Mouse (Mus musculus) kidney, adult 9 months (tissue): ENCODE measurements around the gene Lrrc4b.
A peak's percentile ranks its signal among the peaks of the same experiment; 100 is the strongest.

ENCODE experiments used
- DNase-seq: peaks from one replicate; pipeline ENCODE4 v3.0.0; 2022

Gene Lrrc4b

DNA sequence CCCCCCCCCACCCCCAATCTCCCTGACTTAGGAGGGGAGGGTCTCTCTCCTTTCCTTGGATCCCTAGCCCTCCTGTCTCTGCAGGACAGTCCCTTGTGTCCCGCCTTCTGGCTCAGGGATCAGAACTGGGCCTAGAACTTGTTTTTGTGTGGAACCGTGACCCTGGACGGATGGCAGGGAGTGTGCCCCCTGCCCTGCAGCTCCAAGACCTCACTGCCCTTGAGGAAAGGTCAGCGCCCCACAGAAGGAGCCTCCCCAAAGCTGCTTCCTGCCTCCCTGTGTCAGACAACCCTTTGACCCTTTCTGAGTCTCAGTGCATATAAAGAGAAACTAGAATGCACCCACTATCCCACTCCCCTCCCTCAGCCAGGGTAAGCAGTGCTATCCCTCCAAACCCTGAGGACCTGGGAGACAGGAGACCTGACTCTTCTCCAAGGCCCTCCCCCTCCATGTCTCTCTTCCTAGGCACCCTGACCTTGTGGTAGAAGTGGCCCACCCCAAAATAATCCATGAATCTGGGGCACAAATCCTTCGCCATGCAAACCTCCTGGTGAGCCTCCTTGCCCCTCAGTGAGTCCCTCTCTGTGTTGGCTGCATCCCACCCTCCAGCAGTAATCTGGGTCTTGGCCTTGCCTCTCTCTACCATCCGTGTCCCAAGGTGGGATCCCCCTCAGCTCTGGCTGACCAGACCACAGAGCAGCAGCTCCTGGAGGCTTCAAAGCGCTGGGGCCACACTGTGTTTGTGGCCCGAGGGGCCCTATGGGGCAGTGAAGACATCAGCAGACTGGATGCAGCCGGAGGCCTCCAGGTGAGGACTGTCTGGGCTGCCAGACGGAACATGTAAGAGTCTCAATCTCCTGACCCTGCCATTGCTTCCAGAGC, 37.4 kb downstream of the Lrrc4b start:
- DNase-seq = peak; percentile 40

DNA sequence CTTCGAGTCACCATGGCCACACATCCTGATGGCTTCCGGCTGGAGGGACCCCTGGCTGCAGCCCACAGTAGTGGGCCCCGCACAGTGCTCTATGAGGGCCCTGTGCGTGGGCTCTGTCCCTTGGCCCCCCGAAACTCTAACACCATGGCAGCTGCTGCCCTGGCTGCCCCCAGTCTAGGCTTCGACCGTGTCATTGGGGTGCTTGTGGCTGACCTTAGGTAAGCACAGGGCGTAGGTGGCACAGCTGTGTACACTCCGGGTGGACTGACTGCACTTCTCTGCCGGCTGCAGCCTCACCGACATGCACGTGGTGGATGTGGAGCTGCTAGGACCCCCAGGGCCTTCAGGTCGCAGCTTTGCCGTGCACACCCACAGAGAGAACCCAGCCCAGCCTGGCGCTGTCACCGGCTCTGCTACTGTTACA, 38.1 kb downstream of the Lrrc4b start:
- peak; percentile 26 for DNase-seq

DNA sequence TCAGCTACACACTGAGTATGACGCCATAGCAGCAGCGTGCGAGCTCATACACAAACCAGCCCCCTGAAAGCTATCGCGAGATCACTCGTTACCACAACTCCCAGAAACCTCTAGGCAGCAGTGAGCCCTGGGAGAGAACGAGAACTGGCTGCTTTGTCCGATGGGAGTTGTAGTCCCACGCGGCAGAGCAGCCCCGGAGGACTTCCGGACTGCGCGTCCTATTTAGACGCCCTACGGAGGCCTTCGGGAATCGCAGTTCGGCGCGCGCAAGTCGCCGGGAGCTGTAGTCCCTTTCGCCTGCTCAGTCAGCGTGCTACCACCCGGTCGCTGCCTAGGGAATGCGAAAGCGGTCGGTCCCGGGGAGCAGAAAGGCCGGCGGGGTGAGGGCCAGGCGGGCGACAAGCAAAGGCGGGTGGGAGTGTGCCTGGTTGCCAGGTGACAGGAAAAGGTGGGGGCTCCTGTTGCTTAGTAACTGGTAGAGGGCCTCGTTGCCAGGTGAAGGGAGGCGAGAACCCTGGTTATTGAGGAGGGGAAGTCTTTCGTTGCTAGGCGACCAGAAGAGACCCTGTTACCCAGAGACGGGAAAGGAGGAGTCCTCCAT, 39.1 kb downstream of the Lrrc4b start, which contains the start of gene Josd2:
Gene Josd2, plus strand, starts transcription at position 170 of the 601 bp plus-strand sequence.
- DNase-seq = peak; percentile 98

DNA sequence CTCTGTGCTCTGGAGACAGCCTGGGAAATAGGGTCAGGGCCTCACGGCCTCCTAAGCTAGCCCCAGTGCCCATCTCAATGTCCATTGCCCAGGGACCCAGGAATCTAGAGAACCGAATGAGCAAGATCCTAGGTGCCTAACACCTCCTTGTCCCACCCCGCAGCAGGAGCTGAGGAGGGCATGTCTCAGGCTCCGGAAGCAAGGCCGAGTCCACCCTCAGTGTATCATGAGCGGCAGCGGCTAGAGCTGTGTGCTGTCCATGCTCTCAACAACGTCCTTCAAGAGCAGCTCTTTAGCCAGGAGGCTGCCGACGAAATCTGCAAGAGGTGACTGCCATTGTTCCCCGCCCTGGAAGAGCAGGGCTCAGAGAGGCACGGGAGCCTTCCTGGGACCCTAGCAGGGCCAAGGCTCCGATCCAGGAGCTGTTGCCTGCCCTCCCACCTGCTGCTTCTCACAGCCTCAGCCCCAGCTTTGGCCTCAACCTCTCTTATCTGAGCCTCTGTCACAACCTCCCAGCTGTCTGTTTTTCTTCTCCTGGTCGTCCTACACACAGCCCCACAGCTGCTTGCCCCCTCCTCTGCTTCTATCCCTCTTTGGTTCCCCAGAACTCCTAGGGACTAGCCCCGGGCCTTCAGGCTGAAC, 39.9 kb downstream of the Lrrc4b start:
- no peak for DNase-seq

DNA sequence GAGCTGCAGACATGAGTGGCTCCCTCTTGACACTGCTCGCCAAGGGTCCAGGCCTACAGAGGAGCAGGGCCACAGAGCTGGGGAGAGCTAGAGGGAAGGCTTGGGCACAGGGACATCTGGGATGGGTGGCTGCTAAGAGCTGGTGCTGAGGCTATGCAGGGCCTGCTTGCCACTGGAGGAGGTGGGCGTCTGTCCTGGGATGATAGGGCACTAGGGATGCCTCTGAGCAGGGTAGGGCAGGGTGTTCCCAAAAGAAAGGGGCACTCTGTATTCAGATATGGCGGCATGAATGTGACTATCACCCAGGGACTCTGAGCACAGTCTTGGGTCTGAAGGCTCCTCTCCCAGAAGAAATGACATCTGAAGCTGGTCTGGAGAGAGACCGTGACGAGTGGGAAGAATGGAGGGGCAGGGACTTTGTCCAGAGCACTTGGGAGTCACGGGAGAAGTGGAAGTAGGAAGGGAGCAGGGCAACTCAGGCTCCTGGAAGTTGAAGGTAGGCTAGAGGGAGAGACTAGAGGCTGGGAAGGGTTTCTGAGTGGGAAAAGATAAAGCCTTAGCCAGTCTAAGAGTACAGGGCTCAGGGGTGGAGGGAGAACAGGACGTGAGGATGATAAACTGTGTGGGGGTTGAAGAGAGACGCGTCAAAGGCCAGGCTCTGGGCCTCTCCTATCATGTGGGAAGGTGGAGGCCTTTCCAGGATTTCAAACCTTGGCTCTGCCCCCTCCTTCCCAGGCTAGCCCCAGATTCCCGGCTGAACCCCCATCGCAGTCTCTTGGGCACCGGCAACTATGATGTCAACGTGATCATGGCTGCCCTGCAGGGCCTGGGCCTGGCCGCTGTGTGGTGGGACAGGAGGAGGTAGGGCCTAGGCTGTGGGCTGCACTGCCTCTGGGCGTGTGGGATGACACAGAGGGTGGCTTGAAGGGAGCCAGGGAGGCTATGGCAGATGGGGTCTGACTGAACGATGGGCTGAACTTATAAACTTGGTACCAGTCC, 41.2 kb downstream of the Lrrc4b start:
- DNase-seq = no peak

DNA sequence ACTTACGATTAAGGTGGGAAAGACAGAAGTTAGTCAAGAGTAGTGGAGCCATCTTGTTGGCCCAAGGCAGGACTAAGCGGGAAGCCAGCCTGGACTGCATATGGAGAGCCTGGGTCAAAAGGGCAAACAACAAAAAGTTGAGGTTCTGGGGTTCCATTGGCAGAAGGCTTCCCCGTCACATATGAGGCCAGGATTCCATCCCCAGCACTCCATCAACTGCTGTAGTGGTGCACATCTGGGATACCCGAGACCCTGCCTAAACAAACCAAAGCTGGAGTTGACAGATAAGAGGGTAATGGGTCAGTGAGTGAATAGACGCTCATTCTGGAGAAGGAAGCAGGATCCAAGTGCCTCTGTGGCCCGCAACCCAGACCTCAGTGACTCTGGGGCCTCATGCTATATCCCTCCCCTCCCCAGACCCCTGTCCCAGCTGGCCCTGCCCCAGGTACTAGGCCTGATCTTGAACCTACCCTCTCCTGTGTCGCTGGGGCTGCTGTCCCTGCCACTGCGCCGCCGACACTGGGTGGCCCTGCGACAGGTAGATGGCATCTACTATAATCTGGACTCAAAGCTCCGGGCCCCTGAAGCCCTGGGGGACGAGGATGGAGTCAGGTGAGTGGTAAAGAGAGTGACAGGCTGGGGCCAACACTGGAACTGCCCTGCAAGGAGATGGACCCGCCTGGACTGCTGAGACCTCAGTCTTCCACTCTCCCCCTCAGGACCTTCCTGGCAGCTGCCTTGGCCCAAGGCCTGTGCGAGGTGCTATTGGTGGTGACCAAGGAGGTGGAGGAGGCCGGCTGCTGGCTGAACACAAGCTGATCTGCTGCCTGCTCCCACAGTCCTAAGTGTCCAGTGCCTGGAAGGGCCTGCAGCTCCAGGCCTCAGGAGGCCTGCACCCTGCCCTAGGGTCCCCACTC, 42.1 kb downstream of the Lrrc4b start:
- no peak for DNase-seq

DNA sequence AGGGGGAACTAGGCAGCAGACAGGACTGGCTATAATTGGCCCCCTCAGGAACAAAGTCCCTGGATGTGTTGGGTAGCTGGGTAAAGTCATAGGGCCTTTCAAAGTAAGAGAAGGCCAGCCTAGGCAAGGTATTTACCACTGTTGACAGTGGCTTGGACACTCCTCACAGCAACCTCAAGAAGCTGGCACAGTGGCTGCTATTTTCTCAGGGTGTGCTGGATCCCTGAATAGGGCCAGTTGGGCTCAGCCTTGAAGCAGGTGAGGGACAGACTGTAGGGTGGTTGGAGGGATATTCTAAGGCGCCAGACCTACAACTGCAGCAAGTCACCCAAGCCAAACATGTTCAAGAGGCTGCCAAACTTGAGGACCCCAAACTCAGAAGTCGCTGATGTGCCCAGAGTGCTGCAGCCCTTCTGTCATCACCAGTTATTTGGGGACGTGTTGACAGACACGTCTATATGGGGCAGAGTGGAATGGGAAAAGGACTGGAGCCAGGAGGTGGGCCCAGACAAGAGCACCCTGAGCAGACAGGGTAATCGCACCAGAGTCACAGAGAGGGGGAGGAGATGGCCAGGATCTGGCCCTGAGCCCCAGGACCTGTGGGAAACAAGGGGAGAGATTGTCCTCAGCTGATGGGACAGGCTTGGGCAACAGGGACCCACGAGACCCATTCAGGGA, 43.2 kb downstream of the Lrrc4b start:
- no peak for DNase-seq

DNA sequence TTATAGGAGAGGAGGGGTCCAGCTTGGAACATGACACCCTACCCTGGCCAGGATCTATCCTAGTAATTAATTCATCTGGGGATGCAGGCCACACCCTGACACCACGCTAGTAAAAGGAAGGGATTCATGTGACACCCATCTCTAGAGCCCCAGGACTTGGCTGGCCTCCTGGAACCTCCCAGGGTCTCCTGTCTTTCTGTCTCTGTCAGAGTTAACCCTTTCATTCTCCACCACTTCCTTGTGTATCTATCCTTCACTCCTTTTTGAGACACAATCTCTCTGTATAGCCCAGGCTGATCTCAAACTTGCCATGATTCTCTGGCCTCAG, 43.7 kb downstream of the Lrrc4b start:
- no peak for DNase-seq

DNA sequence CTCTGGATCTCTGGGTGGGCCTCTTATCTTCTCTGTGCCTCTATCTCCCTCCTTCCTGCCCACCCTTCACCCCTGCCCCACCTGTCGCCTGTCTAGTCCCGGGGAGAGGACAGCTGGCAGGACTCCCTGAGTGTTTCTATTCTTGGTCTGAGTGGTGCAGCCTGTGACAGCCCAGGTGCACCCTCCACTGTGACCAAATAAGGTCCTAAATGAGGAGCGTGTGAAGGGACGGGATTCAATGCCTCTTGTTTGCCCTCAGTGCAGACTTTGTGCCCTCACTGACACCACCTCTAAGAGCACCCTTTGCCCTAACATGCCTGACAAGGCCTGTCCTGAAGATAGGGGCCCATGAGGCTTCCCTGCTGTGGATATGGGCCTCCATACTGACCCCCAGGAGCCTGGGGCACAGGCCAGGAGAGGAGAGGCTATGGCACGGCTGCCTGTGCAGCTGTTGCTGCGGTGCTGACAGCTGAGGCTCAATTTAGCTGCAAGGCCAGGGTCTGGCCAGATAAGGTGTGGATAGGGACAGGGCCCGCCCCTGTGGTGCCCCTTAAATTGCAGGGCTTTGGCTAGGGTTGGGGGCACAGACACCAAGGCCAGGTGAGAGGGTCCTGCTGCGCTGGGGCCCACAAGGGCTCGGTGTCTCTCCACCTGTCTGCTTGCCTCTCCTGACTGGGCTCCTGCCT, 44.3 kb downstream of the Lrrc4b start:
- DNase-seq = no peak

DNA sequence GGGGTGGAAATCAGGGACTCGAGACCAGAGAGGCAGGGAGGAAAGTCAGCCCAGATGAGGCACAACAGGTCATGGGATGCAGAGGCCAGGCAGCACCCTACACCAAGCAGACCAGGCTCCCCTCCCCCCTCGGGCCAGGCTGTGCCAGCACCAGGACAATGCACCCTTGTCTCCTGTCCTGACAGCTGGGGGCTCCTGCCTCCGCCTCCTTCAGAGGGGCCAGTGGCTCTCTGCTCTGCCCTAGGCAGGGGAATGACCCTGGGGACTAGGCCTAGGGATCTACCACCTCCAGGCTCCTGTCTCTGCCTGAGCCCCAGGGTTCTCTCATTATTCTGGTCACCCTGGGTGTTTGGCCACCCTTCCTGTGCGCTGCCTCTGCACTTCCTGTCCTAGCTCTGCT, 45.6 kb downstream of the Lrrc4b start:
- no peak for DNase-seq

DNA sequence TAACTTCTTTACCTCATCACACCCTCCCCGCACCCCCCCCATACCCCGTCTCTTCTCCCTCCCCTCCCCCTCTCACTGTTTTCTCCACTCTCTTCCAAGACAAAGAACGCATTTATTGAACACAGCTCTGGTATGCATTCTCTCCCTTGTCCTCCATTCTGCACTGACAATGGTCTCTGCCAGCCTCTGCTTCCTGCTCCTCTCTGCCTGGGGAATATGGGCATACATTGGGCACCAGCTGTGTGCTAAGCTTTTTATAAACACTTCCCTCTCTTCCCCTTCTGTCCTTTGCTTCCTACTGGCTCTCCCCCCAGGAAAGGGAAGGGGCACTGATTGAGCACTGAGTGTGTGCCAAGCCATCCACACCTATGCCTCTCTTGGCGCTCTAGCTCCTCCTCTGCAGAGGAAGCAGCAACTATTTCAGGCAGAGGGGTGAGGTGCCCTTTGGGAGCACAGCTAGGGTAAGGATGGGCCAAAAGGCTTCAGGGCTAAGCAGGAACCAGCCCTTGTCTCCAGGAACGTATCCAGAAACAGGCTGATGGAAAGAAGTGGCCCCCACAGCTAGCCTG, 46.3 kb downstream of the Lrrc4b start:
- DNase-seq = no peak

DNA sequence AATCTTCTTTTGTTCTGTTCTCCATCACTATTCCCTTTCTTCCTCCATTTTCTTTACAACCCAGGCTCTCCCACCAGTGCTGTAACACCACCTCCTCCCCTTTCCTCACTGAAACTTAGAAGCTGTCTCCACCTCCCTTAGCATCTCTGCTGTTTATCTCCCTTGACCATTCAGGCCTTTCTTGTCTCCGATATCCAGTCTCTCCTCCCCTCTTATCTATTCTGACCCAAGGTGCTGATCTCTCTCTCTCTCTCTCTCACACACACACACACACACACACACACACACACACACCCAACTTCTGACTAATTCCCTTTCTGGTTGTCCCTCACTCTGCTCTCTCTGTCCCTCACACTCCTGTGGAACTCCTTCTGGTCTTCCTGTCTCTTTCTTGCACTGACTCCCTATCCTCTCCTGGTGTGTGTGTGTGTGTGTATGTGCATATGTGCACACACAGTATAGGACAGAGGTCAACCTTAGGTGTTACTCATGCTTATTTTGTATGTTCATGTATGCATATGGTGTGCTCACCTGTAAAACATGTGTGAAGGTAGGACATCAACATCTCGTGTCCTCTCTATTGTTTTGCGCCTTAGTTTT, 54.1 kb downstream of the Lrrc4b start:
- no peak for DNase-seq

DNA sequence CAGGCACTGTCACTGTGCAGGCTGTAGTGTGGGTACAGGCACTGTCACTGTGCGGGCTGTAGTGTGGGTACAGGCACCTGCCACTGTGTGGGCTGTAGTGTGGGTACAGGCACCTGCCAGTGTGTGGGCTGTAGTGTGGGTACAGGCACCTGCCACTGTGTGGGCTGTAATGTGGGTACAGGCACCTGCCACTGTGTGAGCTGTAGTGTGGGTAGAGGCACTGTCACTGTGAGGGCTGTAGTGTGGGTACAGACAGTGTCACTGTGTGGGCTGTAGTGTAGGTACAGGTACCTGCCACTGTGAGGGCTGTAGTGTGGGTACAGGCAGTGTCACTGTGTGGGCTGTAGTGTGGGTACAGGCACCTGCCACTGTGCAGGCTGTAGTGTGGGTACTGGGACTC, 55.3 kb downstream of the Lrrc4b start:
- no peak for DNase-seq

DNA sequence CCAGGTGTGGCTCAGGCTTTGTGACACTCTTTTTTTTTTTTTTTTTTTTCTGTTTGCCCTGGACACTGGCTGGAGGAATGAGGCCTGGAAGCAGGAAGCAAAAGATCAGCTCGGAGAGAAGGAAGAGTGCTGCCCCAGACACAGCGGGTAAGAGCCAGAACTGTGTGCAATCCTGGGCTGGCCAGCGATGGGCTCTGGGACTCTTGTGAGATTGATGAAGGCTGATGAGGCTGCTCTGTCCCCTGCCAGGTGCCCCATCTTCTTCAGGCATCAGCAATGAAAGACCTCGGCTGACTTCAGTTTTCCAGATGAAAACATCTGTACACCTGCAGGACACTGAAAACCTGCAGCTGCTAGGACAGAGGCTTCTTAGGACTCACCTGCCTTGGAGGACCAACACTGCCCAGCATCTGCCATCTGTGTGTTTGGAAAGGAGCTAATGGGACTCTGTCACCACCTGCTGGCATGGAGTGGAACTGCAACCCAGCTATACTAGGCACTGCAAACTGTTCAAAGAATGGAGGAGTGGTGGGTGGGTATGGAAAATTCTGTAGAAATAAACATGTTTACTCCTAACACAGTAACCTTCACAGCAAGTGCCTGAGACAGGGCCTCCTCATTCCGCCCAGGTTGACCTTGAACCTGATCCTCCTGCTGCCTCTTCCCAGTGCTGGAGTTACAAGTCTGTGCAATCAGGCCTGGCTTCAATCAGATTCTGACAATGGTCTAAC, 56.2 kb downstream of the Lrrc4b start:
- DNase-seq = peak; percentile 76

DNA sequence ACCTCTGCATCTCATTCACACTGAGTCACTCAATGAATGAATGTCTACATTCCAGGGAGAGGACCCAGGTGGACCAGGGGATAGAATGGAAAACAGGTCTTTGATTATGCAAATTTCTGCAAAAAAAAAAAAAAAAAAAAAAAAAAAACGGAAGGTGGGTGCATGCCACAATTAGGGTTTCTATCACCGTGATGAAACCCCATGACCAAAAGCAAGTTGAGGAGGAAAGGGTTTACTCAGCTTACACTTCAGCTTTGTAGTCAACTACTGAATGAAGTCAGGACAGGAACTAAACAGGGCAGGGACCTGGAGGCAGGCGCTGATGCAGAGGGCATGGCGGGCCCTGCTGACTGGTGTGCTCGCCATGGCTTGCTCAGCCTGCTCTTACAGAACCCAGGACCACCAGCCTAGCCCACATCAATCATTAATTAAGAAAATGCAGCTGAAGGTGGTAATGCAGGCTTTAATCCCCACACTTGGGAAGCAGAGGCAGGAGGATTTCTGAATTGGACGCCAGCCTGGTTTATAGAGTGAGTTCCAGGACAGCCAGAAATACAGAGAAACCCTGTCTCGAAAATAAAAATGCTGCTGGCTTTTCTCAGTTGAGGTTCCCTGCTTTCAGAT, 56.9 kb downstream of the Lrrc4b start:
- DNase-seq = no peak

DNA sequence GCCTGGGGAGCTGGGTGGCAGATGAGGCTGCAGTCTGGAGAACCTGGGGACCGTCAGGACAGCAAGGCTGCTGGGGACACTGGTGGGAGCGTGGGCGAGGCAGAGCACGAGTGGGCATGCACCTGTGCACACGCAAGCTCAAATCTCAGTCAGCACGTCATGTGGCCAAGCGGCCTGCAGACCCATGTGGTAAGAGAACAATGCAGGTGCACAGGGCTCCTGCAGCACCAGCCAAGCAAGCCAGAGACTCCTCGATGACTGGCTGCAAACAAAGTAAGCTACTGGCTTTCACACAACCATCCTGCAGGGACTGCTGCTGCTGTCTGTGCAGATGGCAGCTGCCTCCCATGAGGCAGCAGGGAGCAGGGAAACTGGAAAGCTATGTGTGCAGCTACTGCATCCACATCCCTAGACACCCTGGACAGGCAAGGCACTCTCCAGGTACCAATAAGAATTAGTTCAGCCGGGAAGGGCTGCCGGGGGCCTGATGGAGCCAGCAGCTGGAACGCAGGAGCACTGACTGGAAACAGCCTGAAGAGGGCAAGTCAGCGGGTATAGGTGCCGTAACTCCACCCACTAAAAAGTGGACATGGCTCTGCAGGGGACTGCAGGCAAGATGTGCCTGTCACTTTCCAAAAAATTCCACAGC, 58.2 kb downstream of the Lrrc4b start:
- DNase-seq = no peak

DNA sequence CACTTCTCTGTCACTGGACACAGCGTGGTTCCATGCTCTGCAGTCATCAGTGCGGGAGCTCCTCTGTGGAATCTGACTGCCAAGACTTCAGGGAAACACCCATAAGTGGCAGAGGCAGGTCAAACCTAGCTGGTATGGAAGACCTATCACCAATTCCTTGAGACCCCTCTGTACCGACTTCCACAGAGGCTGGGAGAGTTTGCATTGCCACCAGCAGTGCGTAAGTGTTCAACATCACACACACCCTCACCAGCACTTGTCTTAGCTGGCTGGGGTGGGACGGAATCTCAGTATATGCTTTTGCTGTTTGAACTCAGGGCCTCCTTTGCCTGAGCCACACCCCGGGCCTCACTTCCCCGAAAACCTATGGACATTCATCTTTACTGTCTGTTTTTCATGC, 59.1 kb downstream of the Lrrc4b start:
- DNase-seq = no peak

DNA sequence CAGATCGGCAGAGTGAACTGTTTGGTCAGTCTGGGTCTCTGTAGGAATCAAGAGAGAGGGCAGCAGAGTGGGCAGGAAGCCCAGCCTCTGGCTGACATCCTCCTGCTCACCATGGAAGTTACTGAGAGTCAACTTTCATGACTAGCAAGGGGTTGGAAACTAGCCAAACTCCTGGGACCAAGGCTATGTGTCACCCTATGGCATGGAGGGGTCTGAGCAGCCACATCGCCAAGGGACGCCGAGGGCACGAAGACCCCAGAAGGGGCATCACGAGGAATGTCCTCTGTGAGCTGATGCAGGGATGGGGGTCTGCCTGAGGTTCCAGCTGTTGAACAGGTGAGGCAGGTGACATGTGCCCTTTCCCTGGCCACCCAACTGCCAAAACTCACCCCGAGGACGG, 59.7 kb downstream of the Lrrc4b start:
- DNase-seq = no peak
